Mouse (Mus musculus): ENCODE results near the gene Alppl2. TPM values are rescaled to one million over a fixed set of nuclear protein-coding genes. Genes with fewer than 3 reads are reported as not detected.

Alppl2 gene
- polyA plus RNA-seq, 1 experiment from 2014 or later: not detected

- H3K36me3 ChIP-seq (ENCODE audit: control insufficient read depth, insufficient read depth, low read length): no peaks in the 10 kb centered on the region
- H3K9ac ChIP-seq (ENCODE audit: low read depth, low read length): no peak overlapping the region
- WGBS: 63% methylated on average over 1 of the region's 1 CpGs
- DNase-seq (ENCODE audit: low spot score): no peak
- ATAC-seq (ENCODE audit: low read depth): no peak
- no peak overlapping the region for H3K27ac ChIP-seq (replicated peaks; ENCODE audit: low read depth, low read length)
- H3K4me2 ChIP-seq (ENCODE audit: low read depth, low read length): no peak overlapping the region
- no peaks in the 10 kb centered on the region for H3K4me1 ChIP-seq (ENCODE audit: control insufficient read depth, insufficient read depth, low read length)
- no peak overlapping the region for H3K4me3 ChIP-seq (ENCODE audit: low read depth, low read length)
- H3K27me3 ChIP-seq (replicated peaks; ENCODE audit: control insufficient read depth, insufficient read depth, low read length): no peaks in the 10 kb centered on the region
- no peaks in the 10 kb centered on the region for H3K9me3 ChIP-seq (ENCODE audit: control insufficient read depth, low read length)
Measured at GRCm38 (mm10) chr1:87103936-87104335, 14.2 kb upstream of the Alppl2 start.

- peaks cover 2% of the 10 kb centered on the region; the same call in 1 of the 2 replicates for H3K4me1 ChIP-seq (ENCODE audit: control insufficient read depth, insufficient read depth, low read length)
- H3K4me3 ChIP-seq (ENCODE audit: low read depth, low read length): no peak overlapping the region
- no peaks in the 10 kb centered on the region for H3K27me3 ChIP-seq (replicated peaks; ENCODE audit: control insufficient read depth, insufficient read depth, low read length)
- H3K9ac ChIP-seq (ENCODE audit: low read depth, low read length): no peak overlapping the region
- H3K9me3 ChIP-seq (ENCODE audit: control insufficient read depth, low read length): no peaks in the 10 kb centered on the region
- DNase-seq (ENCODE audit: low spot score) (no peak), ATAC-seq (ENCODE audit: low read depth) (no peak)
- no peaks in the 10 kb centered on the region for H3K36me3 ChIP-seq (ENCODE audit: control insufficient read depth, insufficient read depth, low read length)
- no peak overlapping the region for H3K27ac ChIP-seq (replicated peaks; ENCODE audit: low read depth, low read length)
- WGBS: 86% methylated on average over 3 of the region's 3 CpGs
- no peak overlapping the region for H3K4me2 ChIP-seq (ENCODE audit: low read depth, low read length)
Measured at GRCm38 (mm10) chr1:87102114-87102513, 12.4 kb upstream of the Alppl2 start.

GRCm38 (mm10) chr1:87101411-87101810, 11.7 kb upstream of the Alppl2 start, which contains the start of gene Alpi:
Alpi (minus strand) TSS chr1:87101606.
- no peak for DNase-seq (ENCODE audit: low spot score)
- WGBS: 100% methylated on average over 1 of the region's 1 CpGs
- Histone ChIP-seq H3K4me1 (ENCODE audit: control insufficient read depth, insufficient read depth, low read length) (peaks cover 2% of the 10 kb centered on the region; the same call in 1 of the 2 replicates), H3K9me3 (ENCODE audit: control insufficient read depth, low read length) (no peaks in the 10 kb centered on the region), H3K9ac (ENCODE audit: low read depth, low read length) (no peak within 1 kb of the TSS), H3K4me2 (ENCODE audit: low read depth, low read length) (no peak within 1 kb of the TSS), H3K36me3 (ENCODE audit: control insufficient read depth, insufficient read depth, low read length) (no peaks in the 10 kb centered on the region), H3K27me3 (replicated peaks; ENCODE audit: control insufficient read depth, insufficient read depth, low read length) (no peaks in the 10 kb centered on the region), H3K27ac (replicated peaks; ENCODE audit: low read depth, low read length) (no peak within 1 kb of the TSS), H3K4me3 (ENCODE audit: low read depth, low read length) (no peak within 1 kb of the TSS)
- no peak for ATAC-seq (ENCODE audit: low read depth)

- ATAC-seq (ENCODE audit: low read depth) (peak; percentile 85), DNase-seq (ENCODE audit: low spot score) (peak; percentile 47)
- Histone ChIP-seq H3K4me1 (ENCODE audit: control insufficient read depth, insufficient read depth, low read length) (peaks cover 2% of the 10 kb centered on the region; the same call in 1 of the 2 replicates), H3K4me2 (ENCODE audit: low read depth, low read length) (peak overlapping the region; percentile 38), H3K4me3 (ENCODE audit: low read depth, low read length) (no peak overlapping the region), H3K9ac (ENCODE audit: low read depth, low read length) (no peak overlapping the region), H3K9me3 (ENCODE audit: control insufficient read depth, low read length) (no peaks in the 10 kb centered on the region), H3K27ac (replicated peaks; ENCODE audit: low read depth, low read length) (no peak overlapping the region), H3K27me3 (replicated peaks; ENCODE audit: control insufficient read depth, insufficient read depth, low read length) (no peaks in the 10 kb centered on the region), H3K36me3 (ENCODE audit: control insufficient read depth, insufficient read depth, low read length) (no peaks in the 10 kb centered on the region)
- WGBS: 17% methylated on average over 23 of the region's 30 CpGs
Measured at GRCm38 (mm10) chr1:87098358-87098975, 8.7 kb upstream of the Alppl2 start.

DNA sequence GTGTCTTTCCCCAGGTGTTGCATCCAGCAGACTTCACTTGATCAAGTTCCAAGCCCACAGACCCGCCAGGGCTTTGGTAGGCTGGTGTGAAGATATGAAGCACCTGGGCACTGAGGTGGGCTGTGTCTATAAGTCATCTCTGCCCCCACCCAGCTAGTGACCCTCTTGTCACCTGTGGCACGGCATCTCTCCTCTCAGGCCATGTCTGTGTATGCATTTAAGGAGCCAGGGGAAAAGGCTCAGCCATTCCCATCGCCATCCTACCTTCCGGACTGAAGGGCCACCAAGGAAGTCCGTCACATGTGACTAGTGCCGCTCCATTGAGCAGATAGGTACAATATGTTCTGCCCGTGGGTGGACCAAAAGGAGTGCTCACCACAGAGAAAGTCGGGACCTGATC, 5.9 kb upstream of the Alppl2 start:
- no peak overlapping the region for H3K9ac ChIP-seq (ENCODE audit: low read depth, low read length)
- H3K4me3 ChIP-seq (ENCODE audit: low read depth, low read length): no peak overlapping the region
- H3K4me1 ChIP-seq (ENCODE audit: control insufficient read depth, insufficient read depth, low read length): peaks cover 2% of the 10 kb centered on the region; the same call in 1 of the 2 replicates
- no peaks in the 10 kb centered on the region for H3K36me3 ChIP-seq (ENCODE audit: control insufficient read depth, insufficient read depth, low read length)
- no peaks in the 10 kb centered on the region for H3K27me3 ChIP-seq (replicated peaks; ENCODE audit: control insufficient read depth, insufficient read depth, low read length)
- WGBS: 78% methylated on average over 8 of the region's 8 CpGs
- no peak overlapping the region for H3K27ac ChIP-seq (replicated peaks; ENCODE audit: low read depth, low read length)
- DNase-seq (ENCODE audit: low spot score) (no peak), ATAC-seq (ENCODE audit: low read depth) (no peak)
- no peak overlapping the region for H3K4me2 ChIP-seq (ENCODE audit: low read depth, low read length)
- no peaks in the 10 kb centered on the region for H3K9me3 ChIP-seq (ENCODE audit: control insufficient read depth, low read length)

DNA sequence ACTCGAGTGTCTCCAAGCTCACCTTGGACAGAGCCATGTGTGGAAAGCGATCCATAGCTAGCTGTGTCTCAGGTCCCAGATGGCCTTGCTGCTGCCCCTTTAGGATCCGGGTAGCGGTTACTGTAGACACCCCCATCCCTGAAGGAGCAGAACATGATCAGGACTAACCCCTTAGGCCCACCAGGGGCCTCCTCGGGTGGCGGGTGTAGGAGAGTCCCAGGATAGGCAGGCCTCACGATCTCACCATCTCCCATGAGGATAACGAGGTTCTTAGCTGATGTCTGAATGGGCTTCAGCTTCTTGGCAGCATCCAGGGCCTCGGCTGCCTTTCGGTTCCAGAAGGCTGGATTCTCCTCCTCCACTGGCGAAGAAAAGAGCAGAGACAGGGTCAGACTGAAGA, 477 bp downstream of the Alppl2 start:
- ATAC-seq (ENCODE audit: low read depth) (no peak), DNase-seq (ENCODE audit: low spot score) (no peak)
- Histone ChIP-seq H3K27ac (replicated peaks; ENCODE audit: low read depth, low read length) (no peak overlapping the region), H3K4me1 (ENCODE audit: control insufficient read depth, insufficient read depth, low read length) (no peaks in the 10 kb centered on the region), H3K4me3 (ENCODE audit: low read depth, low read length) (no peak overlapping the region), H3K9ac (ENCODE audit: low read depth, low read length) (no peak overlapping the region), H3K27me3 (replicated peaks; ENCODE audit: control insufficient read depth, insufficient read depth, low read length) (no peaks in the 10 kb centered on the region), H3K9me3 (ENCODE audit: control insufficient read depth, low read length) (no peaks in the 10 kb centered on the region), H3K4me2 (ENCODE audit: low read depth, low read length) (no peak overlapping the region), H3K36me3 (ENCODE audit: control insufficient read depth, insufficient read depth, low read length) (no peaks in the 10 kb centered on the region)
- 90% methylated on average over 11 of the region's 11 CpGs for WGBS

GRCm38 (mm10) chr1:87086964-87087363, 2.8 kb downstream of the Alppl2 start:
- no peaks in the 10 kb centered on the region for H3K36me3 ChIP-seq (ENCODE audit: control insufficient read depth, insufficient read depth, low read length)
- H3K9ac ChIP-seq (ENCODE audit: low read depth, low read length): no peak overlapping the region
- no peaks in the 10 kb centered on the region for H3K4me1 ChIP-seq (ENCODE audit: control insufficient read depth, insufficient read depth, low read length)
- H3K9me3 ChIP-seq (ENCODE audit: control insufficient read depth, low read length): no peaks in the 10 kb centered on the region
- DNase-seq (ENCODE audit: low spot score) (no peak), ATAC-seq (ENCODE audit: low read depth) (no peak)
- no peak overlapping the region for H3K27ac ChIP-seq (replicated peaks; ENCODE audit: low read depth, low read length)
- WGBS: 69% methylated on average over 11 of the region's 17 CpGs
- H3K4me2 ChIP-seq (ENCODE audit: low read depth, low read length): no peak overlapping the region
- H3K27me3 ChIP-seq (replicated peaks; ENCODE audit: control insufficient read depth, insufficient read depth, low read length): no peaks in the 10 kb centered on the region
- no peak overlapping the region for H3K4me3 ChIP-seq (ENCODE audit: low read depth, low read length)

DNA sequence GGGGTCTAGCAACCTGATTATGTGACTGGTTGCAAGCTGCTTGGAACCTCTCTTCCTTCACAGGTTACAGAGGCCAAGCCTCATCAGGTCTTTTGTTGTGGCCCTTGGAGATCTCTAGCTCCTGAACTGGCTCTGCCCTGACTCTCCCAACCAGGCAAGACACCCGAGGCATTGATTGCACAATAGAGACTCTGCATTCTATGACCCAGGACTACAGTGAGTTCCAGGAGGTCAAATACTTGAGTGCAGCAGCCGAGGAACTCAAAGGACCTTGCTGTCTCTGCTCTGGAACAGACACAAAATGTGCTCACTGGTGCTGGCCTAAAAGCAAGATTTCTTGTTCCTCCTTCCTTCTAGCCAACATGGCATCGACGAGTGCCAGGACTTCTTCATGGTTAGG, 3.5 kb downstream of the Alppl2 start:
- Histone ChIP-seq H3K36me3 (ENCODE audit: control insufficient read depth, insufficient read depth, low read length) (no peaks in the 10 kb centered on the region), H3K9ac (ENCODE audit: low read depth, low read length) (no peak overlapping the region), H3K27me3 (replicated peaks; ENCODE audit: control insufficient read depth, insufficient read depth, low read length) (no peaks in the 10 kb centered on the region), H3K4me3 (ENCODE audit: low read depth, low read length) (no peak overlapping the region), H3K27ac (replicated peaks; ENCODE audit: low read depth, low read length) (no peak overlapping the region), H3K4me1 (ENCODE audit: control insufficient read depth, insufficient read depth, low read length) (no peaks in the 10 kb centered on the region), H3K4me2 (ENCODE audit: low read depth, low read length) (no peak overlapping the region), H3K9me3 (ENCODE audit: control insufficient read depth, low read length) (no peaks in the 10 kb centered on the region)
- ATAC-seq (ENCODE audit: low read depth): no peak
- no peak for DNase-seq (ENCODE audit: low spot score)
- WGBS: 57% methylated on average over 4 of the region's 4 CpGs

DNA sequence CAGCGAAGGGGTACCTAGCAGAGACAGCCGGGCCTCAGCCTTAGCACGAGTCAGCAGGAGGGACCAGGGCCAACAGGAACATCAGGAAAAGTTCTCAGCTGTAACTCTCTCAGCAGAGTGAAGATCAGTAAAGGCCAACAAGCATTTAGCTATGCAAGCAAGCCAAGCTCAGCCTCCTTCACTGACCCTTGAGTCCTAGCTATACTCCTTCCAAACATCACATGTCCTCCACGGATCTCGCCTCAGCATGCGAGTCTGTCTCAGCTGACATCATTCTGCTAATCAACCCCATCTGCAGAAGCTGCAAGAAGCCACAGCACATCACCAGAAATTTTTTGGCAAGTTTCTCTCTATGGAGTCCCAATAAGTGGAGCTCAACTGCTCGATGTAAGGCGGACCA, 16.0 kb downstream of the Alppl2 start:
- Histone ChIP-seq H3K4me3 (ENCODE audit: low read depth, low read length) (no peak overlapping the region), H3K9me3 (ENCODE audit: control insufficient read depth, low read length) (no peaks in the 10 kb centered on the region), H3K4me1 (ENCODE audit: control insufficient read depth, insufficient read depth, low read length) (no peaks in the 10 kb centered on the region), H3K36me3 (ENCODE audit: control insufficient read depth, insufficient read depth, low read length) (no peaks in the 10 kb centered on the region), H3K27me3 (replicated peaks; ENCODE audit: control insufficient read depth, insufficient read depth, low read length) (no peaks in the 10 kb centered on the region), H3K4me2 (ENCODE audit: low read depth, low read length) (no peak overlapping the region), H3K27ac (replicated peaks; ENCODE audit: low read depth, low read length) (no peak overlapping the region), H3K9ac (ENCODE audit: low read depth, low read length) (no peak overlapping the region)
- ATAC-seq (ENCODE audit: low read depth) (no peak), DNase-seq (ENCODE audit: low spot score) (no peak)
- 70% methylated on average over 8 of the region's 8 CpGs for WGBS
